26 mouse cellular contexts compared by ENCODE assay signal in genomic region chr4:53575558-53575957, GRCm38 (mm10). TPM values are rescaled to one million over a fixed set of nuclear protein-coding genes. Genes with fewer than 3 reads are reported as not detected.
DNase-seq lines count a peak whose midpoint lies in the region; ATAC-seq and TF ChIP-seq lines count a peak whose summit lies in the region.
"Had no signal": no experiment of that assay in that cellular context is flagged by ENCODE, and none has a peak within 500 bp of the region (broad histone marks: within the 10 kb centered on the region; RNA-seq: fewer than 3 reads in every experiment).

No protein-coding gene starts in this region.

- no peak overlapping the region for H3K9ac ChIP-seq in kidney, postnatal 0 days (ENCODE audit: low read depth, low read length)
- H3K9ac ChIP-seq in intestine, postnatal 0 days (ENCODE audit: low read depth, low read length) = no peak overlapping the region
- H3K9ac ChIP-seq: embryonic facial prominence, embryonic 12.5 days; forebrain, embryonic 13.5 days; hindbrain, embryonic 12.5 days; hindbrain, embryonic 15.5 days had no signal

- H3K4me3 ChIP-seq in gastrocnemius, adult 2 months = no peak overlapping the region
- H3K4me3 ChIP-seq in heart, embryonic 10.5 days = no peak overlapping the region
- no peak overlapping the region for H3K4me3 ChIP-seq in kidney, postnatal 0 days (replicated peaks; ENCODE audit: low read depth, low read length)
- no peak overlapping the region for H3K4me3 ChIP-seq in intestine, postnatal 0 days (ENCODE audit: low read depth, low read length)
- H3K4me3 ChIP-seq: embryonic facial prominence, embryonic 12.5 days; erythroblast, embryonic 14.5 days; forebrain, embryonic 10.5 days; forebrain, embryonic 13.5 days; hindbrain, embryonic 12.5 days; hindbrain, embryonic 15.5 days had no signal

- H3K9me3 ChIP-seq in heart, embryonic 10.5 days = no peaks in the 10 kb centered on the region
- no peaks in the 10 kb centered on the region for H3K9me3 ChIP-seq in kidney, postnatal 0 days (replicated peaks; ENCODE audit: low read length)
- no peaks in the 10 kb centered on the region for H3K9me3 ChIP-seq in intestine, postnatal 0 days (ENCODE audit: control insufficient read depth)
- H3K9me3 ChIP-seq: embryonic facial prominence, embryonic 12.5 days; forebrain, embryonic 10.5 days; forebrain, embryonic 13.5 days; G1E; hindbrain, embryonic 12.5 days; hindbrain, embryonic 15.5 days had no signal

- DNase-seq in gastrocnemius, adult 2 months = no peak
- no peak for DNase-seq in gastrocnemius, postnatal 4 days (ENCODE audit: low spot score in 2 of 2)
- DNase-seq in heart, adult 8-10 months (ENCODE audit: low spot score) = peak; percentile 42
- DNase-seq in heart, embryonic 10.5 days (ENCODE audit: low spot score) = no peak
- peak; percentile 44 for DNase-seq in kidney, postnatal 0 days (ENCODE audit: low spot score)
- DNase-seq in kidney, adult 11 months = no peak
- peak; percentile 26 for DNase-seq in fat pad, adult 2 months (ENCODE audit: extremely low read depth, low read depth, low spot score)
- DNase-seq: adrenal gland, postnatal 10 days; adrenal gland, postnatal 36 days; B cell, adult 2 months; cerebellum, adult 18-20 months; cerebellum, adult 9-10 months; cerebellum, postnatal 14 days; gastrocnemius, postnatal 14 days; kidney, adult 18-20 months had no signal

- H3K27me3 ChIP-seq in heart, embryonic 10.5 days (ENCODE audit: insufficient read depth, poor library complexity, severe bottlenecking) = no peaks in the 10 kb centered on the region
- H3K27me3 ChIP-seq in kidney, postnatal 0 days (ENCODE audit: insufficient read depth, low read length) = no peaks in the 10 kb centered on the region
- no peaks in the 10 kb centered on the region for H3K27me3 ChIP-seq in intestine, postnatal 0 days (replicated peaks; ENCODE audit: control insufficient read depth, insufficient read depth, low read length)
- H3K27me3 ChIP-seq: CH12.LX; embryonic facial prominence, embryonic 12.5 days; forebrain, embryonic 13.5 days; hindbrain, embryonic 12.5 days; hindbrain, embryonic 15.5 days; Patski had no signal

- intact Hi-C loops in gastrocnemius, adult 2 months (cut with DNase I) = no loop called here

- H3K27ac ChIP-seq in gastrocnemius, adult 2 months = peak overlapping the region; percentile 50; the same call in 1 of the 2 replicates
- H3K27ac ChIP-seq in heart, embryonic 10.5 days = no peak overlapping the region
- no peak overlapping the region for H3K27ac ChIP-seq in kidney, postnatal 0 days
- H3K27ac ChIP-seq in intestine, postnatal 0 days (ENCODE audit: low read depth, low read length) = no peak overlapping the region
- H3K27ac ChIP-seq: embryonic facial prominence, embryonic 12.5 days; forebrain, embryonic 10.5 days; forebrain, embryonic 13.5 days; hindbrain, embryonic 12.5 days; hindbrain, embryonic 15.5 days had no signal

- H3K4me2 ChIP-seq in kidney, postnatal 0 days (ENCODE audit: low read length) = no peak overlapping the region
- H3K4me2 ChIP-seq in intestine, postnatal 0 days (replicated peaks; ENCODE audit: low read depth) = no peak overlapping the region
- H3K4me2 ChIP-seq: embryonic facial prominence, embryonic 12.5 days; forebrain, embryonic 13.5 days; hindbrain, embryonic 12.5 days; hindbrain, embryonic 15.5 days had no signal

- 75% methylated on average over 2 of the region's 2 CpGs for WGBS in heart, embryonic 10.5 days
- 48% methylated on average over 2 of the region's 2 CpGs for WGBS in kidney, postnatal 0 days
- WGBS in intestine, postnatal 0 days = 81% methylated on average over 2 of the region's 2 CpGs

- no peak for TF ChIP-seq CTCF in gastrocnemius, adult 2 months (IDR thresholded peaks at IDR 0.05)
- TF ChIP-seq CTCF in kidney, postnatal 0 days (IDR thresholded peaks at IDR 0.05; ENCODE audit: low read depth) = no peak
- TF ChIP-seq CTCF in intestine, postnatal 0 days (IDR thresholded peaks at IDR 0.05; ENCODE audit: low read depth) = no peak

- H3K4me1 ChIP-seq in heart, embryonic 10.5 days = no peaks in the 10 kb centered on the region
- H3K4me1 ChIP-seq in kidney, postnatal 0 days (replicated peaks; ENCODE audit: insufficient read depth, low read length) = no peaks in the 10 kb centered on the region
- H3K4me1 ChIP-seq in intestine, postnatal 0 days (replicated peaks; ENCODE audit: control insufficient read depth, insufficient read depth, low read length) = no peaks in the 10 kb centered on the region
- H3K4me1 ChIP-seq: embryonic facial prominence, embryonic 12.5 days; forebrain, embryonic 10.5 days; forebrain, embryonic 13.5 days; hindbrain, embryonic 12.5 days; hindbrain, embryonic 15.5 days had no signal

- ATAC-seq in kidney, postnatal 0 days (replicated peaks; ENCODE audit: low FRiP score, low read depth) = no peak
- no peak for ATAC-seq in intestine, postnatal 0 days
- ATAC-seq: forebrain, embryonic 13.5 days; forebrain, embryonic 16.5 days; Patski had no signal

- H3K36me3 ChIP-seq in heart, embryonic 10.5 days = no peaks in the 10 kb centered on the region
- no peaks in the 10 kb centered on the region for H3K36me3 ChIP-seq in kidney, postnatal 0 days (ENCODE audit: insufficient read depth, low read length)
- H3K36me3 ChIP-seq in intestine, postnatal 0 days (ENCODE audit: control insufficient read depth, insufficient read depth) = no peaks in the 10 kb centered on the region
- H3K36me3 ChIP-seq: embryonic facial prominence, embryonic 12.5 days; forebrain, embryonic 10.5 days; G1E; hindbrain, embryonic 12.5 days; hindbrain, embryonic 15.5 days had no signal

RNA-seq across cellular contexts. Expression of gene Fsd1l, which starts 55.7 kb away (rescaled TPM):
- 10 to 100 TPM; 10.7 to 12.8 TPM for total RNA-seq in gastrocnemius, adult 2 months (2021)
- total RNA-seq in gastrocnemius, postnatal 4 days (2021) = 10 to 100 TPM; 25.1 to 29.0 TPM
- 10 to 100 TPM; 45.2 to 59.2 (median 53.8) TPM for total RNA-seq in heart, adult 8-10 months (2022)
- 11.4 and 12.3 TPM in 2 replicates for polyA plus RNA-seq in heart, embryonic 10.5 days (2016; fragmentation: Nextera tagmentation; extraction: Ambion mirVana)
- 5.0 and 6.2 TPM in 2 replicates for polyA plus RNA-seq in kidney, postnatal 0 days (2015; fragmentation: Nextera tagmentation; extraction: Ambion mirVana)
- 5.4 and 6.8 TPM in 2 replicates for polyA plus RNA-seq in intestine, postnatal 0 days (2015; fragmentation: Nextera tagmentation; extraction: Ambion mirVana)
- polyA plus RNA-seq: erythroblast, embryonic 14.5 days; G1E had no signal

Comparison
In these comparisons a context has a peak if more than half of its experiments do, and no peak if none do; other contexts are left out.
1. DNase-seq: peak in heart, adult 8-10 months (single experiment), kidney, postnatal 0 days (single experiment) and fat pad, adult 2 months (single experiment); none in gastrocnemius, adult 2 months (single experiment), gastrocnemius, postnatal 4 days (0 of 2), heart, embryonic 10.5 days (single experiment) and kidney, adult 11 months (single experiment).